Mouse (Mus musculus) small intestine, adult 2 months (tissue): ENCODE measurements around the gene Ptch1.

Experiments
- CTCF ChIP-seq: fragments of 200-500 bp; IDR thresholded peaks from 2 replicates; pipeline ENCODE4 v1.5.1; 2012; ENCODE audit warnings: low read depth, mild to moderate bottlenecking, control low read depth, inconsistent platforms, low read length, moderate library complexity, mixed read lengths; ENCODE audit not compliant: insufficient replicate concordance, insufficient read length; ENCODE audit errors: extremely low read depth
- POLR2A ChIP-seq: fragments of 200-500 bp; IDR thresholded peaks from 2 replicates; pipeline ENCODE4 v1.6.1; 2012; ENCODE audit warnings: low read depth, mild to moderate bottlenecking, control low read depth, inconsistent platforms, low read length, moderate library complexity

DNA sequence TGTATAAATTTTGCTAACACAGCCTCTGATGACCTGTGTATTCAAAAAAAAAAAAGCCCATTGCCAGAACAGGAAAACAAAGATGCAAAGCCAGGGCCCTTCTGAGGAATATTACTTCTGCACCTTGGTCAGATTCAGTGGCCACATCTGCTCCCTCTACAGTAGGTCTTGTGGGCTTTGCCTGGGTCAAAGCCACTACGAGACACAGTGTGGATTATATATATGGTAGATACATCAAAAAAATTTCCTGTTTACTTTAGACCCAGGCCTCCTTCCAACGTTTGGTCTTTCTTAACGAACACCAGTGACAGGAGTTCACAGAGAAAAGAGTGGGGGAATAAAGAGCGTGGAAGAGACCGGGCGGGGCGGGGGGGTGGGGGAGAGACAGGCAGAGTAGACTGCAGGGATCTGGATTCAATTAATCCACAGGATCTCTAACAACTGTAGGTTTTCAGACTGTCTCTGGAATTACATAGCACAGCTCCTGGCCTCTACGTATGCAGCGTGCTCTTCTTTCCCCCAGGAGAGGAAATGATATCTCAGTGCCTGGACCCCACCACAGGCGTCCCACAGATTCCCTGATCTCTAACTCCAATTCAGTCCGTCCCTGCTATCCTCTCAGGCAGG lies 47.7 kb downstream of the Ptch1 start:
- TF ChIP-seq POLR2A (no peak), CTCF (no peak)
